Mouse (Mus musculus): ENCODE results near the gene Robo2.

Robo2 gene

GRCm38 (mm10) chr16:74411481-74412251, at the start of gene Robo2:
Gene Robo2 (minus strand): TSS chr16:74411825.
- DNase-seq (ENCODE audit: low read depth) = no peak

- DNase-seq (ENCODE audit: low read depth) = no peak
Measured at GRCm38 (mm10) chr16:74458138-74458537, 46.5 kb upstream of the Robo2 start.

GRCm38 (mm10) chr16:74457736-74458135, 46.1 kb upstream of the Robo2 start:
- DNase-seq (ENCODE audit: low read depth) = no peak

GRCm38 (mm10) chr16:74456808-74457470, 45.3 kb upstream of the Robo2 start:
- DNase-seq (ENCODE audit: low read depth) = no peak

- DNase-seq (ENCODE audit: low read depth) = no peak
Measured at GRCm38 (mm10) chr16:74455179-74455578, 43.6 kb upstream of the Robo2 start.

- DNase-seq (ENCODE audit: low read depth) = no peak
Measured at GRCm38 (mm10) chr16:74448025-74448424, 36.4 kb upstream of the Robo2 start.

GRCm38 (mm10) chr16:74427071-74427470, 15.4 kb upstream of the Robo2 start:
- no peak for DNase-seq (ENCODE audit: low read depth)

- DNase-seq (ENCODE audit: low read depth) = no peak
Measured at GRCm38 (mm10) chr16:74420324-74420723, 8.7 kb upstream of the Robo2 start.

- DNase-seq (ENCODE audit: low read depth) = no peak
Measured at GRCm38 (mm10) chr16:74412471-74413291, 1.1 kb upstream of the Robo2 start.

GRCm38 (mm10) chr16:74411021-74411420, 604 bp downstream of the Robo2 start:
- no peak for DNase-seq (ENCODE audit: low read depth)

- no peak for DNase-seq (ENCODE audit: low read depth)
Measured at GRCm38 (mm10) chr16:74410125-74410524, 1.5 kb downstream of the Robo2 start.

- no peak for DNase-seq (ENCODE audit: low read depth)
Measured at GRCm38 (mm10) chr16:74409548-74409947, 2.1 kb downstream of the Robo2 start.

- no peak for DNase-seq (ENCODE audit: low read depth)
Measured at GRCm38 (mm10) chr16:74408566-74408965, 3.1 kb downstream of the Robo2 start.

GRCm38 (mm10) chr16:74397291-74397690, 14.3 kb downstream of the Robo2 start:
- no peak for DNase-seq (ENCODE audit: low read depth)

GRCm38 (mm10) chr16:74395678-74396077, 15.9 kb downstream of the Robo2 start:
- DNase-seq (ENCODE audit: low read depth) = no peak

GRCm38 (mm10) chr16:74379458-74379857, 32.2 kb downstream of the Robo2 start:
- no peak for DNase-seq (ENCODE audit: low read depth)

- no peak for DNase-seq (ENCODE audit: low read depth)
Measured at GRCm38 (mm10) chr16:74375342-74375940, 36.2 kb downstream of the Robo2 start.

- no peak for DNase-seq (ENCODE audit: low read depth)
Measured at GRCm38 (mm10) chr16:74374540-74374939, 37.1 kb downstream of the Robo2 start.

- no peak for DNase-seq (ENCODE audit: low read depth)
Measured at GRCm38 (mm10) chr16:74373407-74373806, 38.2 kb downstream of the Robo2 start.

GRCm38 (mm10) chr16:74372876-74373275, 38.7 kb downstream of the Robo2 start:
- DNase-seq (ENCODE audit: low read depth) = no peak

- DNase-seq (ENCODE audit: low read depth) = no peak
Measured at GRCm38 (mm10) chr16:74348437-74348836, 63.2 kb downstream of the Robo2 start.

GRCm38 (mm10) chr16:74338969-74339630, 72.5 kb downstream of the Robo2 start:
- no peak for DNase-seq (ENCODE audit: low read depth)

All from induced T-regulatory cell, adult 2 months (primary cell).